Comparison of ENCODE assay signal across 8 mouse cellular contexts in genomic region chr4:155624338-155625291, GRCm38 (mm10). TPM values are rescaled to one million over a fixed set of nuclear protein-coding genes. Genes with fewer than 3 reads are reported as not detected.
A peak's percentile ranks its signal among the peaks of the same experiment; 100 is the strongest.
DNase-seq lines count a peak whose midpoint lies in the region; ATAC-seq lines count a peak whose summit lies in the region.

Gene Cdk11b (plus strand): TSS chr4:155624854.

- peak within 1 kb of the TSS; percentile 71 for H3K9ac ChIP-seq in forebrain, embryonic 14.5 days (ENCODE audit: low read length)
- H3K9ac ChIP-seq in neural tube, embryonic 15.5 days (replicated peaks): peak within 1 kb of the TSS; percentile 75

- peak; percentile 100 for ATAC-seq in forebrain, embryonic 14.5 days
- ATAC-seq in neural tube, embryonic 15.5 days (ENCODE audit: low FRiP score): peak; percentile 100

- no peaks in the 10 kb centered on the region for H3K9me3 ChIP-seq in forebrain, embryonic 14.5 days (replicated peaks; ENCODE audit: control insufficient read depth, low read length)
- no peaks in the 10 kb centered on the region for H3K9me3 ChIP-seq in neural tube, embryonic 15.5 days (replicated peaks)

- under 1% methylated on average over 84 of the region's 84 CpGs for WGBS in forebrain, embryonic 14.5 days
- WGBS in neural tube, embryonic 15.5 days: under 1% methylated on average over 84 of the region's 84 CpGs

- peak; percentile 100 for DNase-seq in ES-CJ7 (ENCODE audit: low read depth, low spot score)
- DNase-seq in cerebellum, adult 11 months: peak; percentile 95
- peak; percentile 100 for DNase-seq in forebrain, embryonic 14.5 days (ENCODE audit: low spot score)
- peak; percentile 94 to 97 for DNase-seq in heart, postnatal 14 days
- peak; percentile 96 for DNase-seq in layer of hippocampus, adult 11-12 months (ENCODE audit: low spot score)
- DNase-seq in lung, adult 18-20 months: peak; percentile 97
- DNase-seq in testis, postnatal 14 days (ENCODE audit: low spot score): peak; percentile 97

- no peaks in the 10 kb centered on the region for H3K27me3 ChIP-seq in forebrain, embryonic 14.5 days (replicated peaks; ENCODE audit: control insufficient read depth, insufficient read depth, low read length)
- H3K27me3 ChIP-seq in neural tube, embryonic 15.5 days (replicated peaks): no peaks in the 10 kb centered on the region

- intact Hi-C loops in heart, postnatal 14 days (cut with DNase I): loop anchor here (5.0 kb wide), 1 partner anchor 43 kb away; the partner anchor contains the start of gene Mib2

- peak within 1 kb of the TSS; percentile 80 for H3K4me2 ChIP-seq in forebrain, embryonic 14.5 days (ENCODE audit: low read length)
- peak within 1 kb of the TSS; percentile 63 for H3K4me2 ChIP-seq in neural tube, embryonic 15.5 days

- H3K36me3 ChIP-seq in forebrain, embryonic 14.5 days (ENCODE audit: control insufficient read depth, insufficient read depth, low read length): peaks cover 56% of the 10 kb centered on the region
- H3K36me3 ChIP-seq in neural tube, embryonic 15.5 days: peaks cover 45% of the 10 kb centered on the region

- H3K4me3 ChIP-seq in forebrain, embryonic 14.5 days (ENCODE audit: low read depth, low read length): peak within 1 kb of the TSS; percentile 84
- H3K4me3 ChIP-seq in neural tube, embryonic 15.5 days (replicated peaks): peak within 1 kb of the TSS; percentile 95

- peaks cover 8% of the 10 kb centered on the region; the same call in 1 of the 2 replicates for H3K4me1 ChIP-seq in forebrain, embryonic 14.5 days (ENCODE audit: control insufficient read depth, insufficient read depth, low read length)
- peaks cover 11% of the 10 kb centered on the region for H3K4me1 ChIP-seq in neural tube, embryonic 15.5 days

- H3K27ac ChIP-seq in forebrain, embryonic 14.5 days (ENCODE audit: low read depth, low read length): peak within 1 kb of the TSS; percentile 81
- peak within 1 kb of the TSS; percentile 96 for H3K27ac ChIP-seq in neural tube, embryonic 15.5 days (replicated peaks)

RNA-seq across cellular contexts. Expression of gene Cdk11b, which starts in this region (rescaled TPM):
- 39.9 and 42.8 TPM in 2 replicates for polyA plus RNA-seq in forebrain, embryonic 14.5 days (2014; fragmentation: Nextera tagmentation; extraction: Ambion mirVana)
- 10 to 100 TPM; 25.8 to 28.9 TPM for total RNA-seq in heart, postnatal 14 days (2021)
- 52.7 and 53.4 TPM in 2 replicates for polyA plus RNA-seq in neural tube, embryonic 15.5 days (2015; fragmentation: Nextera tagmentation; extraction: Ambion mirVana)

Comparison
In these comparisons a context has a peak if more than half of its experiments do, and no peak if none do; other contexts are left out.
1. Peak in every context shown above with its lines: DNase-seq, ATAC-seq, H3K4me3 ChIP-seq and H3K27ac ChIP-seq.